Mouse (Mus musculus) MEL (cell line): ENCODE results near the gene Usp22. TPM values are rescaled to one million over a fixed set of nuclear protein-coding genes. Genes with fewer than 3 reads are reported as not detected.

ENCODE experiments used
- DNase-seq: peaks from one replicate; pipeline ENCODE4 v3.0.0; 2011; ENCODE audit warnings: low read depth, low spot score
- H3K27ac ChIP-seq: 2 replicates; pipeline ENCODE4 v1.5.1; 2012; ENCODE audit warnings: low read depth, mild to moderate bottlenecking, control low read depth, low read length, moderate library complexity; ENCODE audit not compliant: control insufficient read depth
- H3K27me3 ChIP-seq, 2 experiments: fragments of 150-350 bp in 1 of 2; sonication (generic) in 1 of 2; 2 replicates each; pipeline ENCODE4 v1.6.1; 2012; ENCODE audit warnings: low read length in 2 of 2, mild to moderate bottlenecking in 2 of 2, improper control_type of control experiment in 1 of 2, moderate library complexity in 1 of 2; ENCODE audit not compliant: insufficient read depth in 2 of 2, control insufficient read depth in 1 of 2
- H3K36me3 ChIP-seq, 2 experiments: 2 replicates each; pipeline ENCODE4 v1.6.1; 2012 to 2014; ENCODE audit warnings: low read length in 2 of 2, improper control_type of control experiment in 1 of 2, inconsistent platforms in 1 of 2, mild to moderate bottlenecking in 1 of 2; ENCODE audit not compliant: insufficient read depth in 2 of 2, control insufficient read depth in 1 of 2
- H3K4me1 ChIP-seq, 2 experiments: fragments of 150-350 bp in 1 of 2; sonication (generic) in 1 of 2; 2 replicates each; pipeline ENCODE4 v1.6.1; 2012; ENCODE audit warnings: low read length in 2 of 2, improper control_type of control experiment in 1 of 2, mild to moderate bottlenecking in 1 of 2; ENCODE audit not compliant: insufficient read depth in 2 of 2, control insufficient read depth in 1 of 2
- H3K4me3 ChIP-seq, 2 experiments: fragments of 150-350 bp in 1 of 2; sonication (generic) in 1 of 2; 2 replicates each; pipeline ENCODE4 v1.5.1; 2012; ENCODE audit warnings: low read depth in 2 of 2, low read length in 2 of 2, mild to moderate bottlenecking in 2 of 2, moderate library complexity in 2 of 2, control low read depth in 1 of 2, improper control_type of control experiment in 1 of 2; ENCODE audit not compliant: control insufficient read depth in 1 of 2, insufficient read depth in 1 of 2
- H3K79me2 ChIP-seq: 2 replicates; pipeline ENCODE4 v1.6.1; 2012; ENCODE audit warnings: mild to moderate bottlenecking, low read length, moderate library complexity; ENCODE audit not compliant: control insufficient read depth, poor library complexity, insufficient read depth
- H3K9ac ChIP-seq: 2 replicates; pipeline ENCODE4 v1.6.1; 2012; ENCODE audit warnings: low read depth, mild to moderate bottlenecking, control low read depth, low read length, moderate library complexity; ENCODE audit not compliant: control insufficient read depth, poor library complexity, severe bottlenecking
- H3K9me3 ChIP-seq: fragments of 150-350 bp; sonication (generic); replicated peaks from 2 replicates; pipeline ENCODE4 v1.6.1; 2012; ENCODE audit warnings: mild to moderate bottlenecking, low read length, improper control_type of control experiment, moderate library complexity; ENCODE audit not compliant: insufficient read depth
- BHLHE40 ChIP-seq: IDR thresholded peaks from 2 replicates; pipeline ENCODE4 v1.6.1; 2012; ENCODE audit warnings: low read depth, mild to moderate bottlenecking, inconsistent platforms, low read length, improper control_type of control experiment, borderline replicate concordance
- CTCF ChIP-seq, 3 experiments: IDR thresholded peaks in 2 of 3; conservative IDR thresholded peaks in 1 of 3; 2 replicates each; pipeline ENCODE4 v1.5.1; 2011 to 2012; ENCODE audit warnings: low read length in 3 of 3, low read depth in 2 of 3, mild to moderate bottlenecking in 2 of 3, improper control_type of control experiment in 1 of 3, inconsistent platforms in 1 of 3, mixed read lengths in 1 of 3, moderate library complexity in 1 of 3; ENCODE audit not compliant: control insufficient read depth in 1 of 3, insufficient read depth in 1 of 3, poor library complexity in 1 of 3, severe bottlenecking in 1 of 3
- ELF1 ChIP-seq: IDR thresholded peaks from 2 replicates; pipeline ENCODE4 v1.6.1; 2014; ENCODE audit warnings: low read depth, mild to moderate bottlenecking, inconsistent platforms, low read length, improper control_type of control experiment, moderate library complexity
- EP300 ChIP-seq, 2 experiments: IDR thresholded peaks; 2 replicates each; pipeline ENCODE4 v1.6.1; 2011; ENCODE audit warnings: improper control_type of control experiment in 2 of 2, low read length in 2 of 2, low read depth in 1 of 2, mild to moderate bottlenecking in 1 of 2
- ETS1 ChIP-seq: IDR thresholded peaks from 2 replicates; pipeline ENCODE4 v1.6.1; 2012; ENCODE audit warnings: low read depth, mild to moderate bottlenecking, inconsistent platforms, low read length, improper control_type of control experiment, moderate library complexity
- GABPA ChIP-seq: IDR thresholded peaks from 2 replicates; pipeline ENCODE4 v1.6.1; 2012; ENCODE audit warnings: low read depth, mild to moderate bottlenecking, inconsistent platforms, low read length, improper control_type of control experiment, moderate library complexity
- HCFC1 ChIP-seq: IDR thresholded peaks from 2 replicates; pipeline ENCODE4 v1.6.1; 2012; ENCODE audit warnings: low read depth, mild to moderate bottlenecking, inconsistent platforms, low read length, improper control_type of control experiment, moderate library complexity
- KAT2A ChIP-seq: conservative IDR thresholded peaks from 2 replicates; pipeline ENCODE4 v1.6.1; 2012; ENCODE audit warnings: low read depth, low read length, improper control_type of control experiment, inconsistent platforms
- MAFK ChIP-seq: IDR thresholded peaks from 2 replicates; pipeline ENCODE4 v1.6.1; 2011; ENCODE audit warnings: low read depth, mild to moderate bottlenecking, low read length, improper control_type of control experiment, borderline replicate concordance
- MAX ChIP-seq: IDR thresholded peaks from 2 replicates; pipeline ENCODE4 v1.6.1; 2011; ENCODE audit warnings: low read length, improper control_type of control experiment
- MEF2A ChIP-seq: IDR thresholded peaks from 2 replicates; pipeline ENCODE4 v1.6.1; 2014; ENCODE audit warnings: low read depth, mild to moderate bottlenecking, inconsistent platforms, low read length, improper control_type of control experiment; ENCODE audit not compliant: poor library complexity, insufficient replicate concordance, severe bottlenecking; ENCODE audit errors: extremely low read depth
- NRF1 ChIP-seq: IDR thresholded peaks from 2 replicates; pipeline ENCODE4 v1.6.1; 2014; ENCODE audit warnings: low read depth, mild to moderate bottlenecking, inconsistent platforms, low read length, improper control_type of control experiment, moderate library complexity; ENCODE audit not compliant: poor library complexity, insufficient read depth, severe bottlenecking
- POLR2AphosphoS2 ChIP-seq: IDR thresholded peaks from 2 replicates; pipeline ENCODE4 v1.6.1; 2011; ENCODE audit warnings: low read length, improper control_type of control experiment
- POLR2AphosphoS5 ChIP-seq: IDR thresholded peaks from 2 replicates; pipeline ENCODE4 v1.6.1; 2012; ENCODE audit warnings: low read depth, borderline replicate concordance, mild to moderate bottlenecking, inconsistent platforms, low read length, moderate library complexity, mixed read lengths
- ZC3H11A ChIP-seq: IDR thresholded peaks from 2 replicates; pipeline ENCODE4 v1.6.1; 2012; ENCODE audit warnings: low read depth, mild to moderate bottlenecking, inconsistent platforms, low read length, improper control_type of control experiment
- ZMIZ1 ChIP-seq: IDR thresholded peaks from 2 replicates; pipeline ENCODE4 v1.6.1; 2012; ENCODE audit warnings: low read depth, mild to moderate bottlenecking, inconsistent platforms, low read length, improper control_type of control experiment, moderate library complexity
- ZNF384 ChIP-seq: IDR thresholded peaks from 2 replicates; pipeline ENCODE4 v1.6.1; 2012; ENCODE audit warnings: low read depth, mild to moderate bottlenecking, inconsistent platforms, low read length, improper control_type of control experiment
- polyA plus RNA-seq, 2 experiments: library from polyadenylated mRNA; stranded (reverse) in 1 of 2; unstranded in 1 of 2; fragments of >175 nt in 1 of 2; fragments of >200 nt in 1 of 2; gene quantifications; 2 replicates each; pipeline versions ENCODE4 v1.2.1 to v1.2.4; 2012; ENCODE audit warnings: low replicate concordance in 2 of 2, low read depth in 1 of 2; ENCODE audit not compliant: insufficient read length in 2 of 2, insufficient read depth in 1 of 2, missing spikeins in 1 of 2
- total RNA-seq: library from RNA; depleted of rRNA; stranded (reverse); fragments of 300-350 nt; gene quantifications from 2 replicates; pipeline ENCODE4 v1.2.3, GENCODE M21; 2012

Usp22 gene
- total and polyA plus RNA-seq, 3 experiments = 36.5 to 646 (median 36.9) TPM

DNA sequence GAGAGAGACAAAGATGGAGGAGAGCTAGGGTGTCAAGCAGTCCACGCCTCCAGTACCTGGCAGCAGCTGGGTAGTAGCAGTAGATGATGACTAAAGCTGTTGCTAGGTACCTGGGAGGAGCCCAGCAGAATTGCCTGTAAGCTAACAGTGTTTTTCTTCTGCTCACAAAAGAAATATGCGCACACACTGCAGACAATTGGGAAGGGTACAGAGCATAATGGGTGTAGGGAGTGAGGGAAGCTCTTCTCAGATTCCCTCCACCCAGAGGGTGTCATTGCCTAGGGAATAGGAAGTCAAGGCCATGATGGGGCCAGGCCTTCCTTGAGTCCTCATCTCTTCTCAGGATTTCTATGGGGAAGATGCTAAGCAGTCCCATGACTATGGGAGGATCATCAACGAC, 41.1 kb upstream of the Usp22 start:
- H3K4me1 ChIP-seq = no peaks in the 10 kb centered on the region
- no peaks in the 10 kb centered on the region for H3K79me2 ChIP-seq
- no peak overlapping the region for H3K4me3 ChIP-seq
- H3K36me3 ChIP-seq = no peaks in the 10 kb centered on the region
- no peak overlapping the region for H3K27ac ChIP-seq
- peaks cover 0 to 4% of the 10 kb centered on the region in 2 experiments; a peak in 2 of 4 replicates for H3K27me3 ChIP-seq
- no peaks in the 10 kb centered on the region for H3K9me3 ChIP-seq
- DNase-seq = no peak
- TF ChIP-seq ETS1 (no peak), ZC3H11A (no peak)
- no peak overlapping the region for H3K9ac ChIP-seq

DNA sequence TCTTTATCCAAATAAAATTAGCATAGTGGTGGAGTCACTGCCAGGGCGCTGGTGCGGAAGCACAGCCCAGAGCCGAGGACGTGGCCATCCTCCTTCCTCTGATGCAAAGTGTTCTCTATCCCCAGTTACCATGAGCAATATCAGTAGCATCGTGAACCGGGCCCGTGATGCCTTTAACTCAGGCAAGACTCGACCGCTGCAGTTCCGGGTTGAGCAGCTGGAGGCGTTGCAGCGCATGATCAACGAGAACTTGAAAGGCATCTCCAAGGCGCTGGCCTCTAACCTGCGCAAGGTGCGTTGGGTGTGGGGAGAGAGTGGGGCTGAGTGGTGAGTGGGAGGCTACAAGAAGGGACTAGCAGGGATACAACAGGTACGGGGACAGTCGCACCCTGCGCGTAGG, 37.2 kb upstream of the Usp22 start:
- H3K27me3 ChIP-seq = peaks cover 4 to 5% of the 10 kb centered on the region in 2 experiments; a peak in 3 of 4 replicates
- DNase-seq = no peak
- no peaks in the 10 kb centered on the region for H3K79me2 ChIP-seq
- H3K9ac ChIP-seq = no peak overlapping the region
- no peaks in the 10 kb centered on the region for H3K36me3 ChIP-seq
- H3K27ac ChIP-seq = no peak overlapping the region
- H3K4me3 ChIP-seq = no peak overlapping the region
- H3K4me1 ChIP-seq = no peaks in the 10 kb centered on the region
- TF ChIP-seq GABPA = no peak
- no peak for TF ChIP-seq MAFK
- TF ChIP-seq ELF1 = no peak
- TF ChIP-seq HCFC1 = no peak
- TF ChIP-seq MAX = no peak
- TF ChIP-seq EP300 (IDR thresholded peaks at IDR 0.05; ENCODE audit: low read depth in 1 of 2, low read length in 2 of 2) = no peak
- TF ChIP-seq POLR2AphosphoS2 = no peak
- no peak for TF ChIP-seq ZNF384
- no peak for TF ChIP-seq NRF1
- no peak for TF ChIP-seq KAT2A
- no peak for TF ChIP-seq ZMIZ1
- no peak for TF ChIP-seq BHLHE40
- TF ChIP-seq CTCF (IDR thresholded peaks at IDR 0.05 in 2 of 3, conservative IDR thresholded peaks at IDR 0.05 in 1 of 3; ENCODE audit: control insufficient read depth in 1 of 3, insufficient read depth in 1 of 3, low read depth in 2 of 3, low read length in 3 of 3, poor library complexity in 1 of 3, severe bottlenecking in 1 of 3) = no peak
- TF ChIP-seq MEF2A = no peak
- TF ChIP-seq POLR2AphosphoS5 = no peak
- H3K9me3 ChIP-seq = no peaks in the 10 kb centered on the region
